Mouse (Mus musculus) CD4-positive, CD25-positive, alpha-beta regulatory T cell, adult 4 months (primary cell): ENCODE measurements around the gene Agfg2. TPM values are rescaled to one million over a fixed set of nuclear protein-coding genes. Genes with fewer than 3 reads are reported as not detected.

Experiments
- ATAC-seq: one replicate; pipeline ENCODE4 v1.8.0; 2017
- polyA plus RNA-seq, 2 experiments: library from polyadenylated mRNA; unstranded; fragments of 100-300 nt; shearing (Covaris generic); gene quantifications; one replicate each; pipeline ENCODE4 v1.2.1; 2017

Agfg2 gene
- polyA plus RNA-seq, 2 experiments from 2014 or later: 14.3 to 15.7 TPM

- ATAC-seq: no peak
Measured at GRCm38 (mm10) chr5:137683388-137684293, 885 bp downstream of the Agfg2 start.

GRCm38 (mm10) chr5:137682526-137682925, 2.0 kb downstream of the Agfg2 start:
- ATAC-seq: no peak

GRCm38 (mm10) chr5:137679726-137680125, 4.8 kb downstream of the Agfg2 start:
- ATAC-seq: no peak

- ATAC-seq: no peak
Measured at GRCm38 (mm10) chr5:137678736-137679135, 5.8 kb downstream of the Agfg2 start.

GRCm38 (mm10) chr5:137677859-137678258, 6.7 kb downstream of the Agfg2 start:
- no peak for ATAC-seq

- ATAC-seq: no peak
Measured at GRCm38 (mm10) chr5:137674786-137675185, 9.7 kb downstream of the Agfg2 start.

GRCm38 (mm10) chr5:137673015-137673414, 11.5 kb downstream of the Agfg2 start:
- ATAC-seq: no peak

- ATAC-seq: no peak
Measured at GRCm38 (mm10) chr5:137672361-137672760, 12.2 kb downstream of the Agfg2 start.

GRCm38 (mm10) chr5:137671443-137672240, 12.9 kb downstream of the Agfg2 start:
- ATAC-seq: no peak

GRCm38 (mm10) chr5:137670240-137670639, 14.3 kb downstream of the Agfg2 start:
- no peak for ATAC-seq

GRCm38 (mm10) chr5:137668971-137669370, 15.6 kb downstream of the Agfg2 start:
- ATAC-seq: no peak

- ATAC-seq: no peak
Measured at GRCm38 (mm10) chr5:137663057-137663456, 21.5 kb downstream of the Agfg2 start.

- no peak for ATAC-seq
Measured at GRCm38 (mm10) chr5:137660064-137660688, 24.4 kb downstream of the Agfg2 start.

- ATAC-seq: peak; percentile 79
Measured at GRCm38 (mm10) chr5:137656977-137657376, 27.5 kb downstream of the Agfg2 start.

- no peak for ATAC-seq
Measured at GRCm38 (mm10) chr5:137654746-137655145, 29.8 kb downstream of the Agfg2 start.

GRCm38 (mm10) chr5:137653366-137653765, 31.2 kb downstream of the Agfg2 start:
- no peak for ATAC-seq

- peak; percentile 48 for ATAC-seq
Measured at GRCm38 (mm10) chr5:137652474-137652873, 32.1 kb downstream of the Agfg2 start.

GRCm38 (mm10) chr5:137649669-137650571, 34.6 kb downstream of the Agfg2 start:
- no peak for ATAC-seq

- ATAC-seq: no peak
Measured at GRCm38 (mm10) chr5:137649251-137649650, 35.3 kb downstream of the Agfg2 start.

GRCm38 (mm10) chr5:137647827-137648601, 36.5 kb downstream of the Agfg2 start:
- peak; percentile 89 for ATAC-seq

- ATAC-seq: no peak
Measured at GRCm38 (mm10) chr5:137645652-137646091, 38.9 kb downstream of the Agfg2 start, which contains the start of gene Irs3. Gene Irs3, minus strand, starts transcription at chr5:137645714.
